Mouse (Mus musculus) cerebellum, adult 2 months (tissue): Measurements from ENCODE around the gene Cbll1. TPM values are rescaled to one million over a fixed set of nuclear protein-coding genes. Genes with fewer than 3 reads are reported as not detected.
A peak's percentile ranks its signal among the peaks of the same experiment; 100 is the strongest.

Experiments used
- DNase-seq, 2 experiments: peaks; one replicate each; pipeline ENCODE4 v3.0.0; 2021
- H3K27ac ChIP-seq: fragments of 200-500 bp; 2 replicates; pipeline ENCODE4 v1.5.1; 2012; ENCODE audit warnings: low read length, control low read depth, inconsistent platforms; ENCODE audit not compliant: insufficient read depth
- H3K27me3 ChIP-seq: fragments of 200-500 bp; 2 replicates; pipeline ENCODE4 v1.6.1; 2012; ENCODE audit warnings: inconsistent platforms, mild to moderate bottlenecking, low read length, moderate library complexity; ENCODE audit not compliant: control insufficient read depth, insufficient read depth
- H3K4me1 ChIP-seq: fragments of 200-500 bp; 2 replicates; pipeline ENCODE4 v1.6.1; 2011; ENCODE audit warnings: low read length; ENCODE audit not compliant: control insufficient read depth, insufficient read depth
- H3K4me3 ChIP-seq: fragments of 200-500 bp; replicated peaks from 2 replicates; pipeline ENCODE3; 2011; ENCODE audit warnings: mild to moderate bottlenecking, low read depth, low read length, control low read depth; ENCODE audit not compliant: insufficient read depth
- CTCF ChIP-seq: fragments of 200-500 bp; IDR thresholded peaks from 2 replicates; pipeline ENCODE4 v1.5.1; 2011; ENCODE audit warnings: low read depth, mild to moderate bottlenecking, control low read depth, low read length, moderate library complexity, borderline replicate concordance; ENCODE audit not compliant: insufficient read depth
- POLR2A ChIP-seq: fragments of 200-500 bp; IDR thresholded peaks from 2 replicates; pipeline ENCODE4 v1.6.1; 2011; ENCODE audit warnings: low read length, control low read depth, borderline replicate concordance; ENCODE audit not compliant: insufficient read depth
- WGBS: fragments of 180-500 bp; shearing (Covaris S2); methylation state at CpG from one replicate; pipeline ENCODE4 v1.1.7; 2018; 5-methylcytosine and 5-hydroxymethylcytosine counted together
- polyA plus RNA-seq: library from polyadenylated mRNA; depleted of rRNA; stranded (reverse); fragments of >200 nt; gene quantifications from 2 replicates; pipeline ENCODE4 v1.2.3, GENCODE M21; 2012

Cbll1 gene
- polyA plus RNA-seq, 1 experiment = 11.3 TPM

DNA sequence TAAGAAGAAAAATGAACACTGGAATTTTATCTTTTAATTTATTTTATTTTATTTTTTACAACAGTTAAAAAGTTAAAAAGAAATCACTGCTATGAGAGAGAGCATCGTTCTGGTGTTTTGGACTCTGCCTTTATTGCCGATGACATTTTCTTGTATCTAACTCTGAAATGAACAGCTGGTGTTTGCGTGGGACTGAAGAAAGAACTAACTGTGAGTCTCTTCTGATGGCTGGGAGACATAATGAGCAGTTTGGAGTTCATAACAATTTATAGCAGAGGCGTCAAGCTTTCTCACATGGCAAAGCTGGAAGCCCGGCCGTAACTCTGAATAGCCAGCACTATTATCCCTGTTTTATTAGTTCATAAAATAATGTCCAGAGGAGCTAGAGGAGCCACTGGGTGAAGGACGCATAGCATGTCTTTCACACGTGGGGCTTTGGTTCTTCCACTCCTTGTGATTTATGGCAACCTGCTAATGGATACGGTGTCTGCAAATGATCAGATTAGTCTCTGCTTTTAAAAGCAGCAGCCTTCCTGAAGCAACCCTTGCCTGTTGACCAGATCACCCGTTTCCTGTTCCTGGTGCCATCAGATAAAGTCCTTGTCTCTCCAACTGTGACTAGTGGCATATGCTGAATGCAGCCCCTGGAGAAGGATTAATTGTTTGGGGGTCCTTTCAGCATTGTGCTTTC is 33.9 kb upstream of the Cbll1 start:
- Histone ChIP-seq H3K27me3 (peaks cover 2% of the 10 kb centered on the region; the same call in 1 of the 2 replicates), H3K4me1 (no peaks in the 10 kb centered on the region), H3K4me3 (no peak overlapping the region), H3K27ac (no peak overlapping the region)
- no peak for DNase-seq
- TF ChIP-seq POLR2A (no peak), CTCF (no peak)
- WGBS = 84% methylated on average over 10 of the region's 10 CpGs

DNA sequence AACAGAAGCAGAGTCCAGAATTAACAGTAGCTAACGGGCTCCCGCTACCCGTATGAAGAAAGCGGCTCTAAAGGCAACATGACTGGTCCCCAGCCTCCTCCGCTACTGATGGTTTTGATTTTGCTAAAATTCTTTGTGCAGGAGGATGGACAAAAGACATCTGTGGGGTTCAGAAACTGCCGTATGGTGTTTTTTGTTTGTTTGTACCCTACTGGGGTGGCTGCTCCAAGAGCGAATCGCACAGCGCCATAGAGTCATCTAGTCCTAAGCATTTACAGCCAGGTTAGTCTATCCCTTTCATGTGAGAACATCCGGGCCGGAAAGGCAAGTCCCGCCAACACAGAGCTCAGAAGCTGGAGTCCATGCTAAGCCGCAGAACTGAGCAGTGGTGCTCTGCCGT is 32.6 kb upstream of the Cbll1 start:
- H3K4me1 ChIP-seq = peaks cover 3% of the 10 kb centered on the region; the same call in 1 of the 2 replicates
- TF ChIP-seq POLR2A (no peak), CTCF (no peak)
- DNase-seq = no peak
- peaks cover 2% of the 10 kb centered on the region; the same call in 1 of the 2 replicates for H3K27me3 ChIP-seq
- WGBS = 82% methylated on average over 14 of the region's 14 CpGs
- H3K4me3 ChIP-seq = no peak overlapping the region
- no peak overlapping the region for H3K27ac ChIP-seq

DNA sequence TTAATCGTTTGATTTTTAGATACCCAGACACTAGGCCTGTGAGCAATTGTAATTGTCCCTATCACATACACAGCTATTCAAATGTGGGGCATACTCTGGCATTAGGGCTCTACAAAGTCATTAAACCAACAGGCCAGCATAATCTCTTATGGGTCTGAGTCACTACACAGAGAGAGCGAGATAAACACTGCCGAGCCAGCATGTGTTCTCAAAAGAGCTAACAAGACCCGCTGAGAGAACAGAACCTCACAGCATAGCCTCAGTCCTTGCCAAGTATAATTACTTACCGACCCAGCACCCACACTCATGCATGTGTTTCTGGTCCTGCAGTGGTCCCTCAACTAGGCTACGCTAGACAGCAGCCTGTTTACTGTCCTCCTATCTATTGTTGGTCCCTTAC is 28.0 kb upstream of the Cbll1 start:
- 33% methylated on average over 6 of the region's 6 CpGs for WGBS
- peak in 1 of 2 experiments; percentile 18 for DNase-seq

DNA sequence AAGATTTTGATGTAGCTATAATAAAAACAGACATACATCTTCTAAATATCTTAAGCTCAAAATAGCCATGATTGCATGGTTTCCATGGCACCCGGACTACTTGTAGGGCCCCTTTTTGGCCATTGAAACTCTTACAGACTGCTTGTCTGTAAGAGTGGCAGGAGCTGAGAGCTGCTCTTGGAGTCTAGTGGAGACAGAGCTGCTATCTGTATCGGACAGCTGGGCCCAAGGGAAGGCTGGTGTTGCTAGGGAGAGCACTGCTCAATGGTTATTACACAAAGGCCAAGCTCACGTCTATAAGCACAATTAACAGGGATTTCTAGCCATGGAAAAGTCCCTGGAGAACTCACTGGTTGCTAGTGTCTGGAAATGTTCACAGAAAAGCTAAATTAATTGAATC is 22.0 kb upstream of the Cbll1 start:
- no peak overlapping the region for H3K27ac ChIP-seq
- 78% methylated on average over 3 of the region's 3 CpGs for WGBS
- no peak for DNase-seq
- H3K4me3 ChIP-seq = no peak overlapping the region
- H3K27me3 ChIP-seq = no peaks in the 10 kb centered on the region; the same call in 1 of the 2 replicates
- no peaks in the 10 kb centered on the region for H3K4me1 ChIP-seq
- TF ChIP-seq CTCF = no peak
- TF ChIP-seq POLR2A = no peak

More for the DNA sequence above, 28.0 kb upstream of the Cbll1 start:
- Histone ChIP-seq H3K27ac (no peak overlapping the region), H3K27me3 (no peaks in the 10 kb centered on the region; the same call in 1 of the 2 replicates), H3K4me1 (peaks cover 3% of the 10 kb centered on the region; the same call in 1 of the 2 replicates), H3K4me3 (no peak overlapping the region)
- TF ChIP-seq CTCF (no peak), POLR2A (no peak)

DNA sequence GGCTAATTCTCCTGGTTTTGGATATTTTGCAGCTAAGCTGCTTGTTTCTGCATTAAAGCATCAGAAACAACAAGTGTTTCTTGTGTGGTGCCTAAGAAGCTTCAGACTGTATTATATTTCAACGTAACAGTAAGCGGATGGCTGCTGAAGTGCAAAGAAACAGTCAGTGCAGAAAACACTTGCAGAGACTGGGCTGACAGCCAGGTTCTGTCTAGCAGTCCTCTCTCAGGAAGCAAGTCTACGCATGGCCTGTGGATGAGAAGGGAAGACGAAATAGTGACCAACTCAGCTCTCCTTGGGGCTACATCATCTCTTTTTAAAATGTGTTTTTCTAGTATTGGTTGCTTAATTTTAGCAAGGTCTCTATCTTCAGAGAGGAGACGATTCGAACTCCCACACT is 20.7 kb upstream of the Cbll1 start:
- Histone ChIP-seq H3K4me1 (no peaks in the 10 kb centered on the region), H3K4me3 (no peak overlapping the region), H3K27ac (no peak overlapping the region), H3K27me3 (no peaks in the 10 kb centered on the region; the same call in 1 of the 2 replicates)
- no peak for DNase-seq
- WGBS = 35% methylated on average over 6 of the region's 6 CpGs
- TF ChIP-seq CTCF (no peak), POLR2A (no peak)

DNA sequence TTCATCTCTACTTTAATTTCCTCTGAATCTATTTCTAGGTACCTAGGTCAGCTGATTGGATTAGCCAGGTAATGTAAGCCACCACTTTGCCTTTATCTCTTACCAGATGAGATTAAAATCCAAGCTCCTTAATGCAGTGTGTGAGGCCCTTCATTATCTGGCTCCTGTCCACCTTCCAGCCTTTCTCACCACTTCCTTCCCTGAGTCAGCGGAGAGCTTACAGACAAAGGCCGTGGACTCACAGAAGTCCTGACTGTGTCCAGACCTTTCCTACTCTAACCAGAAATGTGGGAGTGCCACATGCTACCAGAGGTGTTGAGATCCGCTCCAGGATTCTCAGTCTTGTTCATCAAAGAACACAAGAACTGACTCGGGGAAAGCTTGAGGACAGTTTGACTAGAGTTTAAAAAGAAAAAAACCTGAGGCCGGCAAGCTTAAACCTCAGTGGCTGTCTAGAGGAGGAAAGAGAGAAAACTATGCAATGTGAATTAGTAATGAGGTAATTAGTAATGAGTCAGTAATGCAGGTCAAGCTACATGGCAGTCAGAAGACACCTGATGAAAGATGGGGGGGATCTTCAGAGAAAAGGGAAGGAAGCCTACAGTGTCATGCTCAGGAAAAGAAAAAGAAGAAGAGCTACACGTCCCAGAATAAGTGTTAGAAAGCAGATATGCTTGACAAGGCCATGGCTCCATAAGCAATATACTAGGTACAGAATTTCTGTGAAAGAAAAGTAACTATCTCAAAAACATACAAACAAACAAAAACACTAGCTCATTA is 14.5 kb upstream of the Cbll1 start:
- Histone ChIP-seq H3K27me3 (no peaks in the 10 kb centered on the region; the same call in 1 of the 2 replicates), H3K4me3 (no peak overlapping the region), H3K27ac (no peak overlapping the region), H3K4me1 (no peaks in the 10 kb centered on the region)
- 76% methylated on average over 6 of the region's 6 CpGs for whole genome bisulfite sequencing
- DNase-seq = no peak
- TF ChIP-seq CTCF = no peak
- no peak for TF ChIP-seq POLR2A

DNA sequence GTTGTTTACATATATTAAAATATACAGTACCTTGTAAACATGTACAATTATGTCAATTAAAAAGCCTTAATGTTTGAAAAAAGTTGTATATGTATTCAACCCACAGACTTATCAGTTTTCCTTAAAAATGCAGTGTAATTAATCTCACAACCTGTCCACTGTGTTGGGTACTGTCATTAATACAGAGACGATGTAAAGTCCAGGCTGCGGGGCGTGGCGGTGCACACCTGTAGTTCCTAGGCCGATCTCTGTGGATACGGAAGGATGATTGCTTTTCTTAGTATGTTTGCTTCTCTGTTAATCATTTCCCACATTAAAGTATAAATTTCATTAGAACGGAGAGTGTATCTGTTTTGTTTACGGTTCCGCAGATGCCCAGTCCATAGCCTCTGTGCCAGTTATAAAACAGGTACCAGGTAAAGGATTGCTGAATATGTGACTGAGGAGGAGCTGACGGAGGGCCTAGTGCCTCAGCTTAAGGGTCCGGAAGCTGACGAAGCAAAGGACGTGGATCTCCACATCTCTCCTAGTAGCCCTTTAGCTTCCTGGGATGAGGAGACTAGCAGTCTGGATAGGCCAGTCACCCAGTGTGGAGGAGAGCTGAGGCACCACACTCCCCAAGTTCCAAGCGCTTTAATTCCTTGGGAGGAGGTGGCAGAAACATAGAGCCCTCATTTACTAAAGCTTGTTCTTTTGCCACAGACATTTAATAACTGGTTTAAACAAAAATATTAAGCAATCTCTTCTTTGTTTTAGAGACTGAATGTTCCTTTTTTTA is 13.4 kb upstream of the Cbll1 start:
- Histone ChIP-seq H3K27ac (no peak overlapping the region), H3K4me1 (no peaks in the 10 kb centered on the region), H3K4me3 (no peak overlapping the region), H3K27me3 (no peaks in the 10 kb centered on the region; the same call in 1 of the 2 replicates)
- TF ChIP-seq CTCF (no peak), POLR2A (no peak)
- DNase-seq = no peak
- 95% methylated on average over 14 of the region's 14 CpGs for WGBS

DNA sequence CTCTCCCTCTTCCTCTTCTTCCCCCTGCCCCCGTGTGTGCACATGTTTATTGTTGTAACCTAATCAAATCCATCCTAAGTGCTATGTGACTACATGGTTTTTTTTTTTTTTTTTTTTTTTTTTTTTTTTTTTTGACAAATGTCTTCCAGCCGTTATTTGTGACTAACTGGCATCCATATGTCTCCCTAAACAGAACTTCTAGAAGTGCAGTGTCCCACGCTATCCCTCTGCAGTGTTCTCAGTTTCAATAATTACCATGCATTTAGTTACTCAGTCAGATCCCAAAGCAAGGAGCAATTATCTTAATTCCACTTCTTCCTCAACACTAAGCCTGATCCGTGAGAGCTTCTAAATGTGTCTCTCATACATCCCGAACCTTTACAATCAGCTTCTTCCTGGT is 11.8 kb upstream of the Cbll1 start:
- 69% methylated on average over 5 of the region's 5 CpGs for WGBS
- H3K4me3 ChIP-seq = no peak overlapping the region
- no peak for TF ChIP-seq CTCF
- no peak for TF ChIP-seq POLR2A
- H3K27ac ChIP-seq = no peak overlapping the region
- no peaks in the 10 kb centered on the region for H3K4me1 ChIP-seq
- no peaks in the 10 kb centered on the region for H3K27me3 ChIP-seq
- DNase-seq = no peak
